Mouse (Mus musculus) T-cell, adult 2 months (primary cell): ENCODE measurements around the gene Col6a3.

Source experiments
- DNase-seq: peaks from one replicate; pipeline ENCODE4 v3.0.0; 2022; ENCODE audit warnings: low spot score

Col6a3 gene

DNA sequence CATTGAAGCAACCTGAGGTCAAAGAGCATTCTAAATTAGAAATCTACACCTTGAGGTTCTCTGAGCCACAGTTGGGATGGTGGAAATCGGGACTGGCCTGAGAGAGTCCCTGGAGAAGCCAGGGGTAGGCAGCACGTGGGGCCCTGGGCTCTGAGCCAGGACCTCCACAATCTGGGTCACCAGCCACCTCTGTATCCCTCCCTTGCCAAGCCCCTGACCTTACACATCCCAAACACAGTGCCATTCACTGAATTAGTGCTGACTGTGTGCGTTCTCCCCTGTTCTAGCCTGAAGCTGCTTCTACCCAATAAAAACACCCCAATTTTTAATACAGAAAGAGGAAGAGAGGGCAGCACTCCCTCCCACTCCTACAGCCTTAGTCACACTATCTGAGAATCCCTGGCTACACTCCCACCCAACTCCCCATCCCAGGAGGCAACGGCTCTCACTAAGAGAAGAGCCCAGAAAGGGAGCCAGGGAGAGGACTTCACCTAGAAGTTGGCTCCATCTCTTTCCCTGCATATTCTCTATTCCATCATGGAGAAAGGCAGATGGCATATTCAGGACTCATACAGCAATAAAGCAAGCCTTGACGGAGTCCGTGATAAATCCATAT, 46.4 kb downstream of the Col6a3 start:
- DNase-seq, result no peak

DNA sequence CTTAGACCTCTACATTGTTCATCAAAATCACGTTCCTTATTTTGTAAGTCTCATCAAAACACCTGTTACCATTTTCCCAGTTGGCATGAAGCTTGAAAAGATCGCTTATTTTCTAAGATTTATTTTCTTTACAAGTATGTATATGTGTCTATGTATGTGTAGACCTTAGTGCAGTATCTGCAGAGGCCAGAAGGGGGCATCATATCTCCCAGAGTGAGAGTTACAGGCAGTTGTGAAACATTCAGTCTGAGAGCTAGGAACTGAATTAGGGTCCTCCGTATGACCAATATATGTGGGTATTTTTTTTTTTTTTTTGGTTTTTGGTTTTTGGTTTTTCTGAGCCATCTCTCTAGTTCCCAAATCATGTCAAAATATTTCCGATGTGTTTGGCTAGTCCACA, 50.4 kb downstream of the Col6a3 start:
- no peak for DNase-seq

DNA sequence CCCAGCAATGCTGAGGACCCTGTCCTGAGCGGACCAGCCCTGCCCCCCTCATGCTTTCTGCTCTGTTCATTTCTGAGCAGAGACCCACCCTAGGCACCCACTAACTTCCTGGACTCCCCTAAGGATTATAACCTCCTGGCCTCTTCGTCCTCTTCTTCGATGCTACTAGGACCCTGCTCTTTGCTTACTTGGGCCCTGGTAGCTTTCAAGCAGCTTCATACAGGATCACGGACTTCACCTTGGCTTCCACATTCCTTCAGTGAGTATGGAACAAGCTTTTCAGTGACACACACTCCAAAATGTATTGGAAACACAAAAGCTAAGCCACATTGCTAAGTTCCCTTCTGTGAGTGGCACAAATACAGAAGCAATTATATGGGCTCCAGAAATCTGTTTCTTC, 52.8 kb downstream of the Col6a3 start:
- no peak for DNase-seq

- no peak for DNase-seq
These were observed 54.3 kb downstream of the Col6a3 start for GRCm38 (mm10) chr1:90789506-90789905.

- no peak for DNase-seq
These were observed 63.3 kb downstream of the Col6a3 start for GRCm38 (mm10) chr1:90780446-90780845.

GRCm38 (mm10) chr1:90779072-90779471, 64.7 kb downstream of the Col6a3 start:
- no peak for DNase-seq

GRCm38 (mm10) chr1:90775477-90776241, 68.1 kb downstream of the Col6a3 start:
- DNase-seq, result no peak

DNA sequence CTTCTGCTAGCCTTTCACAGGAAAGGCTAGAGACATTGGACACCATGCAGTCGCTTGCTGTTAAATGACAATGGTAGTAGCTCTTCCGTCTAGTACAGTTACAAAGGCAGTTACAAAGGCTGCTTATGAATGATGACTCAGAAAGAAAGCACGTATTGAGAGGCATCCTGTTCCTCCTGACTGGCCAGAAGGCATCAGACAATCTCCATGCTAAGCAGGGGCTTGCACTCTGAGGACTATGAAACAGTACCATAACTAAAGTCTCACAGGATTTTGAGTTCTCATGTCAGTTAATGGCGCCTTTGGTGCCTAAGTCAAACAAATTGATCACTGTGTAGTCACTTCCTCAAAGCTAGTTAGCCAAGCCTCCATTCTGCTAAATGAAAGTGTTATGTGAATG, 72.6 kb downstream of the Col6a3 start:
- DNase-seq, result no peak

GRCm38 (mm10) chr1:90770027-90770426, 73.7 kb downstream of the Col6a3 start:
- DNase-seq, result no peak

GRCm38 (mm10) chr1:90769301-90769700, 74.5 kb downstream of the Col6a3 start:
- no peak for DNase-seq

GRCm38 (mm10) chr1:90758091-90758673, 85.6 kb downstream of the Col6a3 start:
- DNase-seq, result no peak

GRCm38 (mm10) chr1:90753869-90754563, 89.8 kb downstream of the Col6a3 start:
- DNase-seq, result no peak

DNA sequence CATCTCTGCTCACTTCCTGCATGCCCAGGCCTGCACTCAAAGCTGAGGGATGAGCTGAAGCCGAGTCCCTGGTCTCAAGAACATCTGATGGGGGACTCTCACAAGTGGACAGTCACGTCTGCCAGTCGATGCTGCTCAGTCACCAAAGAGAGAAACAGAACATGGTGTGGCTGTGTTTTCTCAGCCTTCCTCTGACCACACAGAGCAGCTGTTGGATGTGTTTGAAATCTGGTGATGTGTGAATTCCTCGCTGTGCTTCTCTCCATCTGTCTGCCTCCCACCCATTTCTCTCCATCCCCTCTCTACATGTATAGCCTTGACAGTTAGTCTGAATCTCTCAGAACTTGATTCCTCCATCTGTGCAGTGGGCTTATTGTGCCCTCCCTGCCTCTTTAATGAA, 92.5 kb downstream of the Col6a3 start:
- no peak for DNase-seq

DNA sequence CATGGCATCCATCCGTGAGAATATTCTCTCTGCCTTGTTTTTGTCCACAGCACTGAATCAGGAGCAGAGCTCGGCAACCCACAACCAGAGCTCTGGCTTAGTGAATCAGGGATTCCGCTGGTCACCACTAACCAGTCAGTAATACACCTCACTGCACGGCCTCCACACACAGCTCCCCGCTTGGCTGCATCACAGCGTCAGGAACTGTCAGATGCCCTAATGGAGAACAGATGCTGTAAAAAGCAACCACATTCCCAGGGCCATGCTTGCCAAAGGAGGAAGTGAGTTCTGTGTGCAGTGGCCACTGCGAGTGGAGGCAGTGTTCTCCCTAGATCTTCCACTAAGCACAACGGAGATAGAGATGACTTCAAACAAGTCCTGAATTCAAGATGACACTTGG, 93.6 kb downstream of the Col6a3 start:
- no peak for DNase-seq

- DNase-seq, result no peak
These were observed 95.2 kb downstream of the Col6a3 start for GRCm38 (mm10) chr1:90748544-90748943.

GRCm38 (mm10) chr1:90743941-90744386, 99.8 kb downstream of the Col6a3 start:
- DNase-seq, result peak; percentile 5

DNA sequence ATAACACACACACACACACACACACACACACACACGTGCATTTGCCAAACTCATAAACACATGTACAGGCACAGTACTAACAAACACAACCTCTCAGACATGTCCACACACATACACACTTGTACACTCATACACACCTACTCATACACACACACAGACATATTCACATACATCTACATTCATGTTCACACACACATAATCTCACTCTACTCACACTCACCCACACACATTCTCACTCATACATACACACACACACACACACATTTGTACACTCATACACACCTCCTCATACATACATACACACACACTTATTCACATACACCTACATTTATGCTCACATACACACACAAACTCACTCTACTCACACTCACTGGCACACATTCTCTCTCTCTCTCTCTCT, 100.3 kb downstream of the Col6a3 start:
- DNase-seq, result no peak

DNA sequence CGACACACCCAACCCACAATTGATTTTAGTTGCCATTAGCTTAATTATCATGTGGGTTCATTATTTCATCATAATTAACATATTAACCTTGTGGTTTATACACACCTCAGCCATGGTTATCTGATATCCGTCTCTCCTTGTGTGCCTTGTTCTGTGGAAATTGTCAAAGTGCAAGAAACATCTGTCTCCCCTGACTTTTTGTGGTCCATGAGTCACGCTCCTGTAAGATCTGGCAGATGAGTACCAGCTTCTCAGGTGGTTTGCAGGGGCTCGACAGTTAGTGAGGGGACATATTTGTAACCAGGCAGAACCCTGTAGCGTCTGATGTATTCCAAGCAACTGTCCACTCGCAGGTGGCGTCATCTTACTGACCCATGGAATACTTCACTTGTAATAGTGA, 101.1 kb downstream of the Col6a3 start:
- no peak for DNase-seq

GRCm38 (mm10) chr1:90740216-90741170, 103.3 kb downstream of the Col6a3 start:
- peak; percentile 51 for DNase-seq

- no peak for DNase-seq
These were observed 104.9 kb downstream of the Col6a3 start for GRCm38 (mm10) chr1:90738913-90739312.

DNA sequence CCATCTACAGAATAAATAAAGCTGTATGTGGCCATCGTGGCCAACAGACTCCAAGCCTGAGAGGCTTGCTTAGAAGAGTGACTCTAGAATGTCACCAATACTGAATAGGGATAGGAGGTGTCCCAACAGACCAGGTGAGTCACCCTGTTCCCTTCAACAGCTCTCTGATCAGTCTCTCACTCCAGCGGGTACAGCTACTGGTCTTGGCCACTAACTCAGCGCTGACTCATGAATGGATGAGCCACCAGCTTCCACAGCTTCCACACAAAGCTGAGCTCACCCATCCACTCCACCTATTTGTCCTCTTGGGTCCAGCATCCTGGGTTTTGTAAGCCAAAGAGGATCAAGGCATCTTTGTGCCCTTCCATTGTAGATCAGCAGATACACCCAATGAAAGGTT, 114.3 kb downstream of the Col6a3 start:
- DNase-seq, result no peak

DNA sequence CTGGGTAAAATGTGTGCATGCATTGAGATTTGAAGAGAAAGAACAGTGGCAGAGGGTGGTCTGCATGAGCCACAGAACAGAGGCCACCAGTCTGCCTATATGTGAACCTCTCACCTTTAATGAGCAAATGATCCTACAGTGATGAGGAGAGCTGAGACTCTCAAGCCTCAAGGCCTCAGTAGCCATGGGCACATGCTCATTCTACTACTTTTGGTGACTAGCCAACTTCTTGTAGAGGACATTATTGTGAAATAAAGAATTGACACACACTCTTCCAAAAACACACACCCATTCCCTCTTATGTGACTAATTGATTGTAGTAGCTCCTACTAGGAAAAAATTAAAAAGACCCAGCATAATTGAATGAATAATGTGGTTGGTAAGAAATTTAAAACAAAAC, 120.0 kb downstream of the Col6a3 start:
- no peak for DNase-seq
